Mouse (Mus musculus): ENCODE results near the gene Stk11ip. TPM values are rescaled to one million over a fixed set of nuclear protein-coding genes. Genes with fewer than 3 reads are reported as not detected.

Gene Stk11ip
- polyA plus RNA-seq, 1 experiment, result 50.6 TPM

DNA sequence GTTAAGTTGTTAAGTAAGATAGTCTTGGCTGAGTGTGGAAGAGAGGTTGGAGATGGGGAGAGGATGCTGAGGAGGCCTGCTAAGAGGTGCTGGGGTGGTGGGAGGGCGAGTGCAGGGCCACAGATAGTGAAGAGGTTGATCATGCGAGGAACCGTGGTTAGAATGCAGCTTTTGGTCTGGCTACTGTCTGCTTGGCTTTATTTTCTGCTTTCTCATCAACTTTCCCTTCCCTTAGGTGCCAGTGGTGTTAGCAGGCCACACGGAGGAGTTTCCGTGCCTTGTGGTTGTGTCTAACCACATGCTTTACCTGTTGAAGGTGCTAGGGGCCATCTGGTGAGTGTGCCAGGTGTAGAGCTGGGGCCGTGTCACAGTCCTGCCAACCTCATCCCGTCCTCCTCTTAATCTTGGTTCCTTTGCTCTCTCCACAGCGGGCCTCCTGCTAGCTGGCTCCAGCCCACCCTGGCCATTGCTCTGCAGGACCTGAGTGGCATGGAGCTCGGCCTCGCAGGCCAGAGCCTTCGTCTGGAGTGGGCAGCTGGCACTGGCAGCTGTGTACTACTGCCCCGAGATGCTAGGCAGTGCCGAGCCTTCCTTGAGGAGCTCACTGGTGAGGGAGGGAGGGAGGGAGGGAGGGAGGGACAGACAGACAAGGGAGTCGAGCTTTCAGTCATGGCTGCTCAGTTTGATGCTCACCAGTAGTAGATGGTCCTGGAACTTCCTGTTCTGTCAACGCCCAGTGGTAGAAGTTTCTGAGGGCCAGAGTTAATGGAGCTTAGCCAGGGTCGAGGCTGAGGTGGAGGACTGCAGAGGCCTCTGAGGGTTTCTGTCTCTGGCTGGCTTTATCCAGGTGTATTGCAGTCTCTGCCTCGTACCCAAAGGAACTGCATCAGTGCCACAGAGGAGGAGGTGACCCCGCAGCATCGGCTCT is 12.3 kb downstream of the Stk11ip start:
- TF ChIP-seq POLR2A (IDR thresholded peaks at IDR 0.05; ENCODE audit: borderline replicate concordance, extremely low read depth, low read depth, low read length) (no peak), CTCF (IDR thresholded peaks at IDR 0.05; ENCODE audit: insufficient read depth, low read length) (no peak)
- Histone ChIP-seq H3K4me3 (replicated peaks; ENCODE audit: extremely low read depth, low read depth, low read length) (no peak overlapping the region), H3K4me1 (ENCODE audit: control insufficient read depth, insufficient read depth, low read length) (no peaks in the 10 kb centered on the region)
- DNase-seq, result no peak
- WGBS, result 87% methylated on average over 19 of the region's 19 CpGs

DNA sequence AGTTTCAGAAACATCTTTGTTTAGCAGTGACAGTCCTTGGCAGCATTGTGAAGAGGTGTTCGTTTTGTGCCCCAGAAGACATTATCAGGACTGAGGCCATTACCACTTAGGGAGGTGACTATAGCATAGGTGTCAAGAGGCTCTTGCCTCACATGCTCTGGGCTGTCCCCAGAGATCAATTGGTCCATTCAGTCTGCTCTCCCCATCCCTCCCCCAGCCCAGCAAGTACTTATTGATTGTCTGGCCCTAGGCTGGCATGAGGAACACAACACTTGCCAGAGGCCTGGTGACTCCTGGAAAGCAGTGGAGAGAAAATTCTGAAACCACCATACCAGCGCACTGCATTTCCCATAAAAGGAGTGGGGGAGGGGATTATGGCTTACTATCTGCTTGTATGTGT is 16.3 kb downstream of the Stk11ip start:
- WGBS, result 75% methylated on average over 2 of the region's 2 CpGs
- no peaks in the 10 kb centered on the region for H3K4me1 ChIP-seq (ENCODE audit: control insufficient read depth, insufficient read depth, low read length)
- DNase-seq, result no peak
- H3K4me3 ChIP-seq (replicated peaks; ENCODE audit: extremely low read depth, low read depth, low read length), result no peak overlapping the region
- TF ChIP-seq POLR2A (IDR thresholded peaks at IDR 0.05; ENCODE audit: borderline replicate concordance, extremely low read depth, low read depth, low read length), result no peak
- TF ChIP-seq CTCF (IDR thresholded peaks at IDR 0.05; ENCODE audit: insufficient read depth, low read length), result no peak

DNA sequence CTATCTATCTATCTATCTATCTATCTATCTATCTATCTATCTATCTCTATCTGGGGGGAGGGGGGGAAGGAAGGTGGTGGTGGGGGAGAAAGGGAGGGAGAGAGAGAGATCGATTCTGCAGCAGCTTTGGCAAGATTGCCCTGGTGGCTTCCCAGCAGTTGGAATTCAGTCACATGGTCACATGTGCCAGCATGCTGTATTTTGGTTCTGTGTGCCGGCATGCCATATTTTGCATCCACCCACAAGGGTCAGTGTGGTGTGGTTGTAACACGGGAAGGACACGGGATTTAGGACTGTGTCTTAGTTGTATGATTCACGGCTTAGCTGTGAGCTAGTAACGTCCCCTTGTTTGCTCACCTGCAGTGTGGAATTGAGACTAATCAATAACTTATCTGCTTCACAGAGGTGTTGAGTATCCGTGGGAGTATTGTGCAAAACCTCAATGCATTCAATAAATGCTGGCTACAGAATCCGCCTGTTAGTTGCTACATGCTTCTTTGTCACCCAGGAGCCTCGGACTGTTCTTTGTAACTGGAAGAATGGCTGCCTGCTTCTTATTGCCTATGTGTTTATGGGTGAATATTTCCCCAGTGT is 17.4 kb downstream of the Stk11ip start:
- no peak for DNase-seq
- Histone ChIP-seq H3K4me3 (replicated peaks; ENCODE audit: extremely low read depth, low read depth, low read length) (no peak overlapping the region), H3K4me1 (ENCODE audit: control insufficient read depth, insufficient read depth, low read length) (no peaks in the 10 kb centered on the region)
- 77% methylated on average over 9 of the region's 9 CpGs for WGBS
- TF ChIP-seq CTCF (IDR thresholded peaks at IDR 0.05; ENCODE audit: insufficient read depth, low read length), result no peak
- no peak for TF ChIP-seq POLR2A (IDR thresholded peaks at IDR 0.05; ENCODE audit: borderline replicate concordance, extremely low read depth, low read depth, low read length)

DNA sequence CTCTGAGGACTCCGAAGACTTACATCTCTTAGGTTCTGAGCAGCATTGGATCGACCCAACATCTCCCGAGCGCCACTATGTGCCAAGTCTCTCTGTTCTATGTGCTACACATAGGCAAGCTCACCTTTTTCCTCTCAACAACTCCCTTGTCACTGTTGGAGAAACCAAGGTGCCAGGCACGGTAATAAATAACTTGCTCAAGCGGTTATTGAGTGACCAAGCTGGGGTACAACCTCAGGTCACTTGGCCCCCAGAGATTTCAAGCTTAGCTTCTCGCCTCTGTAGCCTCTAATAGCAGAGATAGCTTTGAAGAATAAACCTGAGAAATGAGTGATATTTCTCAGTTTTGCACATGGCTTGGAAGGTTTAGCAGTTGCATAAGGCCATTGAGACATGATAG is 20.2 kb downstream of the Stk11ip start:
- Histone ChIP-seq H3K4me3 (replicated peaks; ENCODE audit: extremely low read depth, low read depth, low read length) (no peak overlapping the region), H3K4me1 (ENCODE audit: control insufficient read depth, insufficient read depth, low read length) (no peaks in the 10 kb centered on the region)
- WGBS, result 91% methylated on average over 7 of the region's 7 CpGs
- DNase-seq, result no peak
- no peak for TF ChIP-seq POLR2A (IDR thresholded peaks at IDR 0.05; ENCODE audit: borderline replicate concordance, extremely low read depth, low read depth, low read length)
- no peak for TF ChIP-seq CTCF (IDR thresholded peaks at IDR 0.05; ENCODE audit: insufficient read depth, low read length)

DNA sequence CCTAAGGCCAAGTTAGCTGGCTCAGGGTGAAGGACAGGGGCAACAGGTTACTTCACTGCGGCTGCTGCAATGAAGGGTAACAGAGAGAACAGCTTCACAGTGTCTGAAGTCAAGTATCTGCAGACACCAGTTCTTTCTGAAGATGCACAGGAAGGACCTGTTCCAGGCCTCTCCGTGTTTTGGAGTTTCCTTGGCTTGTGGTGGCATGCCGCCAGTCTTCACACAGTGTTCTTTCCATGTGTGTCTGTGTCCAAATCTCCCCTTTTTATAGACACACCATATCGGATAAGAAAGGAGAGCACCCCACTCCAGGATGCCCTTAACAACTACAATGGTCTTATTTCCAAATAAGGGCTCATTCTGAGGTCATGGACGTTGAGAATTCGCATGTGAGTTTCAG is 23.0 kb downstream of the Stk11ip start:
- no peak overlapping the region for H3K4me3 ChIP-seq (replicated peaks; ENCODE audit: extremely low read depth, low read depth, low read length)
- DNase-seq, result no peak
- H3K4me1 ChIP-seq (ENCODE audit: control insufficient read depth, insufficient read depth, low read length), result no peaks in the 10 kb centered on the region
- 78% methylated on average over 6 of the region's 6 CpGs for WGBS
- no peak for TF ChIP-seq POLR2A (IDR thresholded peaks at IDR 0.05; ENCODE audit: borderline replicate concordance, extremely low read depth, low read depth, low read length)
- TF ChIP-seq CTCF (IDR thresholded peaks at IDR 0.05; ENCODE audit: insufficient read depth, low read length), result no peak

DNA sequence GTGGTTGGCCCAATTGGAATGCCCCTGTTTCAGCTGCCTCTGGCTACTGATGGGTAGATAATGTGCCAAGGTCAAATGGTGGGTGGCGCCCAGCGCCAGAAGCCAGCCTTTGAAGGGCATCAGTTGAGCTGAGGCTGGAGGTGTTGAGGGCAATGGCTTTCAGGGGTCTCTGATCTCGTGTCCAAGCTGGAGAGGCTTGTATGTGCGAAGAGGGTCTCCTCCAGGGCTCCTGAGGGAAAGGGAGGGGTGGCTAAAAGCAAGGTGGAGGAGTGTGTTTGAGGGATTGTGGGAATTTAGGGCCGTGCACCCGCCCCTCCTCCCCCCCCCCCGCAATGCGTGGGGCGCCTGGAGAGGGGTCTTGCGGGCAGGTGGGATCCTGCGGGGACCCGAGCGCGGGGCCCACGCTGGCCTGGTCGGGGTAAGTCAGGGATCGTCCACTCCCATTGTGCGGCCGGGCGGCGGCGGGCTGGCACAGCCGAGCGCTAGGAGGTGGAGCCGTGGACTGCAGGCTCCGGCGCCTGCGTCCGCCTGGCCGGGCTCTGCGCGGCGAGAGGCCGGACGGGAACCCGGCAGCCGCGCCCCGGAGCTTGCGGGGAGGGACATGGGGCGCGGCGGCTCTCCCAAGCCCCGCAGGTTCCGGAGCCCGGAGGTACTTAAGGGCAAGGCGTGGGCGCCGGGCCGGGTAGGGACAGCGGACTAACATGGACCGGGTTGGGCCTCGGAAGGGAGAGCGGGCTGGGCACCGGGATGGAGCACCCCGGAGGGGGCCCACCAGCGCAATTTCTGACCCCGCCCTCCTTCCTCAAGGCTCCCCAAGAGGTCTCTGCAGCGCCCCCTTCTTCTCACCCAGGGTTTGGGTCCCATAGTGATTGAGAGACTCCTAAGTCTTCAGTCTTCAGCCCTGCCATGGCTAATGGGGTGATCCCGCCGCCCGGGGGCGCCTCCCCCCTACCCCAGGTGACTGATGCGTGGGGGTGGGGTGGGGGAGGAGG is 24.9 kb downstream of the Stk11ip start, which contains the start of gene Slc4a3:
Gene Slc4a3, plus strand, starts transcription at position 302 of the 992 bp plus-strand sequence.
- WGBS, result 2% methylated on average over 61 of the region's 64 CpGs
- no peak for TF ChIP-seq POLR2A (IDR thresholded peaks at IDR 0.05; ENCODE audit: borderline replicate concordance, extremely low read depth, low read depth, low read length)
- TF ChIP-seq CTCF (IDR thresholded peaks at IDR 0.05; ENCODE audit: insufficient read depth, low read length), result no peak
- peak; percentile 65 for DNase-seq
- Histone ChIP-seq H3K4me3 (replicated peaks; ENCODE audit: extremely low read depth, low read depth, low read length) (peak within 1 kb of the TSS; percentile 53), H3K4me1 (ENCODE audit: control insufficient read depth, insufficient read depth, low read length) (no peaks in the 10 kb centered on the region)

DNA sequence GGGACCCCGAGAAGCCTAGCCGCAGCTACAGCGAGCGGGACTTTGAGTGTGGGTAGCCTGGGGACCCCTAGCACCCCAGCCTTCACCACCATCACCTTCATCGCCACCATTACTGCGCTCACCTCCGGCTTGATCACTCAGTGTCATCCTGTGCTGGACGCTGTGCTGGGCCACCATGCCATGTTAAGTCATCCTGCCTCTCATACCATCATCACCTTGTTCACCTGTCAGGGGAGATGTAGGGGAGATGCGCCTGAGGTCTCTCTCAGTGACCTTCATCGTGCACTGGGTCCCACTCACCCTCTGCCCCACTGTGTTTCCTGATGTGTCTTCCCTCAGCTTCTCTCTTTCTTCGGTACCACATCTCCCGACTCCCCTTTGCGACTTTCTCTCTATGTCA is 26.0 kb downstream of the Stk11ip start:
- 93% methylated on average over 13 of the region's 13 CpGs for WGBS
- no peak for DNase-seq
- TF ChIP-seq POLR2A (IDR thresholded peaks at IDR 0.05; ENCODE audit: borderline replicate concordance, extremely low read depth, low read depth, low read length), result no peak
- TF ChIP-seq CTCF (IDR thresholded peaks at IDR 0.05; ENCODE audit: insufficient read depth, low read length), result no peak
- Histone ChIP-seq H3K4me3 (replicated peaks; ENCODE audit: extremely low read depth, low read depth, low read length) (no peak overlapping the region), H3K4me1 (ENCODE audit: control insufficient read depth, insufficient read depth, low read length) (no peaks in the 10 kb centered on the region)

DNA sequence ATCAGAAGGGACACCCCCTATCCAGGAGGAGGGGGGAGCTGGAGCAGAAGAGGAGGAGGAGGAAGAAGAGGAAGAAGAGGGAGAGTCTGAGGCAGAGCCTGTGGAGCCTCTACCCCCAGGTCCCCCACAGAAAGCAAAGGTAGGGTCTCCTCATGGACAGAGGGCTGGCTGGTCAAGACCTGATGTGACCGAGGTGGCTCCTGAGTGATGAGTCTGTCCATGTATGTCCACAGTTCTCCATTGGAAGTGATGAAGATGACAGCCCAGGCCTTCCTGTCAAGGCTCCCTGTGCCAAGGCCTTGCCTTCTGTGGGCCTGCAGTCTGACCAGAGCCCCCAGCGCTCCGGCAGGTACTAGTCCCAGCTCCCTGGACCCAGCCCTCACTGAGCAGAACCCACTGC is 26.8 kb downstream of the Stk11ip start:
- no peak for DNase-seq
- Histone ChIP-seq H3K4me3 (replicated peaks; ENCODE audit: extremely low read depth, low read depth, low read length) (no peak overlapping the region), H3K4me1 (ENCODE audit: control insufficient read depth, insufficient read depth, low read length) (no peaks in the 10 kb centered on the region)
- TF ChIP-seq CTCF (IDR thresholded peaks at IDR 0.05; ENCODE audit: insufficient read depth, low read length) (no peak), POLR2A (IDR thresholded peaks at IDR 0.05; ENCODE audit: borderline replicate concordance, extremely low read depth, low read depth, low read length) (no peak)
- 98% methylated on average over 3 of the region's 3 CpGs for WGBS

DNA sequence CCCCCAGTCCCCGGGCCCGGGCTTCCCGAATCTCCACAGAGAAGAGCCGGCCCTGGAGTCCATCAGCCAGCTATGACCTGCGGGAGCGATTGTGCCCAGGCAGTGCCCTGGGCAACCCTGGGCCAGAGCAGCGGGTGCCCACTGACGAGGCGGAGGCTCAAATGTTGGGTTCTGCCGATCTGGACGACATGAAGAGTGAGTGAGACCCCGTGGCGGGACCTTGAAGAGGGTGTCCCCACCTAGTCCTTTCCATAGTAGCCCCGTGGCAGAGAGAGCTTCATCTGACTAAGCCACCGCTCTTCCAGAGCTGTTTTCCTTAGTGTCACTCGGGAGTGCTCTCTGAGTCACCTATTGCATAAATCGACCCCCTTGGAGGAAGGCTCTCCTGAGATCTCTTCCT is 27.5 kb downstream of the Stk11ip start:
- WGBS, result 86% methylated on average over 17 of the region's 17 CpGs
- no peaks in the 10 kb centered on the region for H3K4me1 ChIP-seq (ENCODE audit: control insufficient read depth, insufficient read depth, low read length)
- no peak for DNase-seq
- TF ChIP-seq POLR2A (IDR thresholded peaks at IDR 0.05; ENCODE audit: borderline replicate concordance, extremely low read depth, low read depth, low read length), result no peak
- no peak for TF ChIP-seq CTCF (IDR thresholded peaks at IDR 0.05; ENCODE audit: insufficient read depth, low read length)
- H3K4me3 ChIP-seq (replicated peaks; ENCODE audit: extremely low read depth, low read depth, low read length), result no peak overlapping the region
